Mouse (Mus musculus) testis, adult 2 months (tissue): ENCODE measurements around the gene Vmp1.

Source experiments
- CTCF ChIP-seq: fragments of 200-500 bp; IDR thresholded peaks from 2 replicates; pipeline ENCODE4 v1.5.1; 2012; ENCODE audit warnings: low read depth, mild to moderate bottlenecking, inconsistent platforms, low read length, moderate library complexity; ENCODE audit not compliant: control insufficient read depth, insufficient read depth, insufficient replicate concordance
- POLR2A ChIP-seq: fragments of 200-500 bp; IDR thresholded peaks from 2 replicates; pipeline ENCODE4 v1.6.1; 2012; ENCODE audit warnings: low read depth, mild to moderate bottlenecking, inconsistent platforms, low read length, moderate library complexity; ENCODE audit not compliant: control insufficient read depth

GRCm38 (mm10) chr11:86668169-86668568 is 15.5 kb downstream of the Vmp1 start:
- TF ChIP-seq CTCF (no peak), POLR2A (no peak)
